Mouse (Mus musculus) brain, embryonic 14.5 days (tissue): ENCODE measurements around the gene Spty2d1.

Experiments used
- CTCF ChIP-seq: fragments of 200-500 bp; IDR thresholded peaks from 2 replicates; pipeline ENCODE4 v1.5.1; 2012; ENCODE audit warnings: inconsistent platforms, mild to moderate bottlenecking, moderate library complexity, borderline replicate concordance; ENCODE audit not compliant: insufficient read depth, insufficient read length; ENCODE audit errors: extremely low read depth
- POLR2A ChIP-seq: fragments of 200-500 bp; IDR thresholded peaks from 2 replicates; pipeline ENCODE4 v1.6.1; 2012; ENCODE audit warnings: mild to moderate bottlenecking, inconsistent platforms, borderline replicate concordance; ENCODE audit not compliant: poor library complexity, insufficient read depth, insufficient read length, severe bottlenecking; ENCODE audit errors: extremely low read depth

- TF ChIP-seq CTCF (no peak), POLR2A (no peak)
Measured at GRCm38 (mm10) chr7:47024454-47024853, 16.2 kb upstream of the Spty2d1 start.
